Mouse (Mus musculus) embryo, embryonic 10 days (tissue): ENCODE measurements around the gene Gpr149.

ENCODE experiments used
- DNase-seq: peaks from one replicate; pipeline ENCODE4 v3.0.0-alpha.2; 2015; ENCODE audit warnings: low spot score

Gene Gpr149

DNA sequence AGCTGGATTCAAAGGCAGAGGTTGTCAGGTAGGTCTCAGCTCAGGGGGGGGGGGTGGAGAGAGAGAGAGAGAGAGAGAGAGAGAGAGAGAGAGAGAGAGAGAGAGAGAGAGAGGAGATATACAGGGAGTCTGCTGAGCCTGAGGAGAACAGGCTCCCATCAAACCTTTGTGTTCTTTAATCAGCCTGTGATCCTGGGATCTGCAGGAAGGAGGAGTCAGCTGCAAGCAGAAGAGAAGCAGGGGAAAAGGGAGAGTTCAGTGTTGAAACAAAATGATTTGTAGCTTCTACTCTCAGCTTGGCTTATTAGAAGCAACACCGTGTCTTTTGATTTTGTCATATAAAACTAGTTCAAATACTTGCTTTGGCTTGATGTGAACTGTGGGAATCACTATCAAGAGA lies at the start of gene Gpr149:
Gene Gpr149, minus strand, starts transcription at position 168 of the 400 bp plus-strand sequence.
- no peak for DNase-seq

DNA sequence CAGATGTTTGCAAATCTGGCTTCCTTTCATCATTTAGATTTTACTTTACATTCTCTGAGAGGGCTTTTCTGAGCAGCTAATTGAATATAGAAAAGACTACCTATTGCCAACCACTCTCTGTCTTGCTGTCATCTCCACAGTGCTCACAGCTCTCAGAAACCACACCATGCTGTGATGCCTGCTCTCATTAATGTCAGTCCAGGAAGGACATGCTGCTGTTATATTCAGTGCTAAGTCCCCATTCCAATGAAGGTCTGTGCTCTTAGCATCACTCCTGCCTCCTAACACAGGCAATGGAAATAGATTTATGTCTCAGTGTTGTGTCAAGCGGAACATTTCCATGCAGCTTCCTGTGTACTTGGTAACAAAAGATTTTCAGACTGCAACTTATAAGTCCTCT lies 45.6 kb upstream of the Gpr149 start:
- no peak for DNase-seq

DNA sequence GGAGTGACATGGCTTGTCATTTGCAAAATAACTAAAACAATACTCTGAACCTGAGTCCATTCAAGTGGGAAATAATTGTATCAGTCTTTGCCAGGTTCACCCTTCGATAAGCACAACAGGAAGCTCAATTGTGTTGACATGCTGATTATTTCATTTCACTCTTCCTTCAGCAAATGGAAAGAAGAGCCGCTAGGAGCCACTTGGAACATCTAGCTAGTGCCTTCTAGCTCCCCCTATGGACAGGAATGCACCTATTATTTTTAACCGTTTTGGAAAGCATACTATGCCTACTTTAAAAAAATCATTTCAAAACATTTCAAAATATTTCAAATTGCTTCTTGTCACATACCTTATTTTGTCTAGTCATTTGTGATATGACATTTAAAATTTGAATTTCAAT lies 5.9 kb upstream of the Gpr149 start:
- DNase-seq = no peak

DNA sequence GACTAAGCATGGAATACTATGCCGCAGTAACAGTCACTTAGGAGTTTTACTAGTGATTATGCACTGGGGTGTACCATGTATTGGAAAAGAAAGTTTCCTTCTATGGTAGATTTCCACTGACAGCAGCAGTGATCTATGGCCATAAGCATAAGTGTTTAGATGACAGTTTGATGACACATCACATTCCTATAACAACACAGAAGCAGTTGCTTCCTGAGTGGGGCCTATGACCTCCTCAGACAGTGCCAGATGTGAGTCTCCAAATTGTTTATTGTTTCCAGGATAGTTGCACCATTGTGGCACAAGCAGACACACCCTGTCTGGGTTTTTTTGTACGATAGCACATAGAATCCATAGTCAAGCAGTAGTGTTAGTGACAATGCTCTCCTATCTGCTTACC lies 991 bp upstream of the Gpr149 start:
- DNase-seq = no peak

DNA sequence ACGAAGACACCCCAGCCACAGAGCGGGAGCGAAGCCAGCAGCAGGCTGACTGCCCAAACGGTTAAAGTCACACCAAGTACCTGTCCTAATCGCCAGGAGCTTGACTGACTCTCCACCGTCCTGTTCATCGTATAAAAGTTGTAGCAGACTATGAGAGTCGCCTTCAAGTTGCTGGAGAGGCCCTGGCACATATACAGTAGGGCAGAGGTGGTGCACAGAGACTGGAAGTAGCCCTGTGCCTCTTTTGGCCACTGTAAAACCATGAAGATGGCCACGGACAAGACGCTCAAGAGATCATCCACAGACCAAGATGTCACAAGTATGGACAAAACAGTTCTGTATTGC lies 921 bp downstream of the Gpr149 start:
- no peak for DNase-seq

DNA sequence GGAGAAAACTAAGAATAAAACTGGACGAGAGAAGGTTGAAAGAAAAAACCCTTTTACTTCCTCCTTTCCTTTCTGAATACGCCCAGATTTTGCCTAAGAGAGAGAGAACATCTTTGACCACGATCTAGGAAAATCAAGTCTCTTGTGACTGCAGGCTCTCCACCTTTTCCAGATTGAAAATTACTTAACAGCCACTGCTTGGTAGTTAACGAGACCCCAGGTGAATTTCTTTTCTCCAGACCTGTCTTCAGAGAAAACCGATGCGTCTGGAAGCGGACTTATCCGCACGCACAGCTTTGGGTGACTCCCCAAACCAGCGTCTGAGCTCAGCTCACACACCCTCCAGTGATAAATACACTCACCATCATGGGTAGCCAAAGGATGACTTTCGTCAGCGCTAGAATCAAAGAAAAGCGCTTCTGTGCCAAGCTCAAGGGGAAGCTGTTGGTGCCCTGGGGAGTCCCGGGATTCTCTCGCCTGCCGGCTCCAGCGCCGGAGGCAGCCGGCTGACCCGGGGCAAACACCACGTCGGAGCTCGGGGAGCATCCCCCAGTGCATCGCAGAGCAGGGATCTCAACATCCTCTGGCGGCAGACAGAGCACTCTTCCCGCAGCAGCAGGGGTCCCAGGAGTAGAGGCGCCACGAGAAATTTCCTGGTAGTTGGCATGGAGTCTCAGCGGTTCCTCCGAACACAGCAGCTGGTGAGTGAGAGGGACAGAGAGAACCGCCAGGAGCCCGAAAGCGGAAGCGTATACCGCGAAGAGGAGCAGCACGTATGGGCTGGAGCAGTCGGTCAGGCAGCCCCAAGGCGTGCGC lies 1.5 kb downstream of the Gpr149 start:
- peak; percentile 61 for DNase-seq

DNA sequence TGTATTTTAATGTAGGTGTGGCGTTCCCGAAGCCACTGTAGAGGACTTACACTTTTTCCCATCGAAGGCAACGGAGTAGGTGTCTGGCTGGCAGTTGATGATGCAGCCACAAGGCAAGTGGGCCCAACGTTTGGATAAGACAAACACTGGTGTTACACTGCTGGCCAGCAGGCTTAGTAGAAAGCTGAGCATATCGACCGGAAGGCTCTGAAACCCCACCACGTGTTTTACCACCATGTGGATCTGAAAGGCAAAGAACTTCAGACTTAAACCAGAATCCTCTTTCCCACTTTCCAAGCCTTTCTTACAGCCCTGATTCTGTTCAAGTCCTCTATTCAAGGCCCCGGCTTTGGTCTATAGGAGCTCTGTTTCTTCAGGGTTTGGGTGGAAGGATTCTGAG lies 2.5 kb downstream of the Gpr149 start:
- DNase-seq = no peak

DNA sequence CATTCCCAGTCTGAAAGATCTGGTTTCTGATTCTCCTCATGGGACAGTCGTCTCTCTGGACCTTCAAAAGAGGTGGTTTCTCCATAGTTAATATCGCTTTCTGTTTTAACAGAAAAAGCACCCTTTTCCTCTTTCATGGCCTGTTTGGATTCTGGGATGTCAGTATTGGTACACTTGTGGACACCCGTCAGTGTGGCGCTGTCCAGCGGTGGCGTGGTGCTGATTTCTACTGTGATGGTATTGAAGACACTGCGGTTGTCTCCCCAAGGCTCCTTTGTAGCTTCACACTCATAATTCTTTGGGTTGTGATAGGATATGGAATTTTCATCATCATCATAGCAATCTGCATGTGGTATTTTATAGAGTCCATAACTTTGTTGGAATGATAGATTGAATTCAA lies 10.1 kb downstream of the Gpr149 start:
- DNase-seq = peak; percentile 86

DNA sequence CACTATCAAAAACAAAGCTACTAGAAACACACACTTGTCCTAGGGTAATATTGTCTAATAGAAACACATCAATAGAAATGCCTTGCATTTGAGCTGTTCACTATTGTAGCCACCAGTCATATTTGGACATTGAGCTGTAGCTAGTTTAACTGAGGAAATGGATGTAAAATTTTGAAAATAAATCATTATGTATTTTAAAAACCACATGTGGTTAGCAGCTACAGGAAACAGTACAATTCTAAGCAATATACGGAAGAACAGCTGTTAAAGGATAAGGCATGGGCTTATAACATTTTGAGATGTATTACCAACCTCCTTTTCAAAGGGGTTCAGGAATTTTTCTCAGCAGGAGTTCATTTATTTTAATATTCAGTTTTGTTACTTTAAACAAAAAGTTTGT lies 19.9 kb downstream of the Gpr149 start:
- DNase-seq = no peak

DNA sequence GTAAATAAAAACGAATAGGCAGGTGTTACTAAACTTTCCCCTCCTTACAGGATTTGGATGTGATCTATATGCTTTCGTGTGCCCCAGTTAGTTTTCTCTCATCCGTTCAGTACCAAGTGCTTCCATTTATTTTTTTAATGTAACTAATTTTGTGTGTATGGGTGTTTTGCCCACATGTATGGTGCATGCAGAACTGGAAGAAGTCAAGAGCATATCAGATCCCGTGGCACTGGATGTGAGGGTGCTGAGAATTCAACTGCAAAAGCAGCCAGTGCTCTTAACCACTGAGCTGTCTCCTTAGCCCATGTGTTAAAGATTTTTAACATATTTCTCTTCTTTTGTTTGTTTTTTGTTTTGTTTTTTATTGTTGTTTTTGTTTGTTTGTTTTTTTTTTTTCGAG lies 77.3 kb downstream of the Gpr149 start:
- DNase-seq = no peak

DNA sequence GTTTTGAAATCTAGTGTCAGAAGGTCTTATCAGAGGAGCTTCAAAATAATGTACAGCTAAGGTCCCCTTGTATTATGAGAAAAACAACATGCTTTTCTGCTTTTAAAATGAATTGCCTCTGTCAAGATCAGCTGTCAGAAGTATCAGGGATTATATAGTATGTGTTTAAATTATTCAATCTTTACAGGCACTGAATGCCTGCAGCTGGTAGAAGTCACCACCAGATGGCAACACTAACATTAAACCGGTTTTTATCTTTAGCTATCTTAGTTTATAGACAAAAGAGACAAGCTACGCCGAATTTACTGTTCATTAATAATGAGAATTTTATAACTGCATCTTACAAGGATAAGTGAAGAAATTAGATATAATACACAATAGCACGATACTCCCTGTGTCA lies 77.8 kb downstream of the Gpr149 start:
- peak; percentile 26 for DNase-seq

DNA sequence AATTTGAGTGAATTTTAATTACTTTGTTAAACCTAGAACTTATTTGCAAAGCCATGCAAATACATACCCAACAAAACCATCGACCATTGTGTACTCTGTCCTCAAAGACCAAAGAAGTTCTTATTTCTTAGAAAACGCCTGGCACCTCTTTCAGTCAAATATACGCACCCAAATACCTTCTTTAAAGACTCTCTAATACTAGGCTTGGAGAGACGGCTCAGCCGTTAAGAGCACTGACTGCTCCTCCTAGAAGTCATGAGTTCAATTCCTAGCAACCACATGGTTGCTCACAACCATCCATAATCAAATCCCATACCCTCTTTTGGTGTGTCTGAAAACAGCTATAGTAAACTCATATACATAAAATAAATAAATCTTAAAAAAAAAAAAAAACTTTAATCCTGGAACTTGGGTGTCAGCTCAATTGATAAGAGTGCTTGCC lies 97.7 kb downstream of the Gpr149 start:
- no peak for DNase-seq

DNA sequence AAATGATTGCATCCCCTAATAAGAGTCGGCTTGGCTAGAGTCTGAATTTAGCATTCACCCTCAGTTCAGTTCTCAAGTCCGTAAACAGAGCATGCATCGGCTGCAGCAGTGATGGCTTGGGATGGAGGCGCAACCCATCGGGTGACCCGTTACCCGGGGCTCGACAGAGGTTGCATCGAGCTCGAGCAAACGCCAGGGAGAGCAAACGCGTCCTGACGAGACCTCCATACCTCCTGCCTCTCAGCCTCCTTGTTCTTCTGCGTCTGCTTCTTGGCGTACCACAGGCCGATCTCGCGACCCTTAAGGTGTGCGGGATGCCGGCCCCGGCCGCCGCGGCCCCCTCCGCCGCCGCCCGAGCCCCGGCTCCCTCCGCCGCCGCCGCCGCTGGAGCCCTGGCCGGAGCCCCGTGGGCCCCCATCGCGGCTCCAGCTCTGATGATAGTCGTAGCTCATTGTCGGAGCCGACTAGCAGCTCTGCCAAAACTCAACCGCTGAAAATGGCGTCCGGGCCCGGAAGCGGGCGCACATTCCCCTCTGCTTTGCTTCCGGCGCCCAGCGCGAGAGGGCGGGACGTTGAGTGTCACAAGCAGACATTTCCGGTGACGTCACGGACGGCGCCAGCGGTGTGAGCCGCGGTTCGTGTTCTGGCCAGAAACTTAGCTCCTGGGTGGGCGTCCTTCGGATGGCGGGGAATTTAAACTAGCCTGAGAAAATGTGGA lies 98.3 kb downstream of the Gpr149 start, which contains the start of gene Dhx36:
Gene Dhx36, minus strand, starts transcription at position 517 of the 718 bp plus-strand sequence.
- DNase-seq = peak; percentile 99

DNA sequence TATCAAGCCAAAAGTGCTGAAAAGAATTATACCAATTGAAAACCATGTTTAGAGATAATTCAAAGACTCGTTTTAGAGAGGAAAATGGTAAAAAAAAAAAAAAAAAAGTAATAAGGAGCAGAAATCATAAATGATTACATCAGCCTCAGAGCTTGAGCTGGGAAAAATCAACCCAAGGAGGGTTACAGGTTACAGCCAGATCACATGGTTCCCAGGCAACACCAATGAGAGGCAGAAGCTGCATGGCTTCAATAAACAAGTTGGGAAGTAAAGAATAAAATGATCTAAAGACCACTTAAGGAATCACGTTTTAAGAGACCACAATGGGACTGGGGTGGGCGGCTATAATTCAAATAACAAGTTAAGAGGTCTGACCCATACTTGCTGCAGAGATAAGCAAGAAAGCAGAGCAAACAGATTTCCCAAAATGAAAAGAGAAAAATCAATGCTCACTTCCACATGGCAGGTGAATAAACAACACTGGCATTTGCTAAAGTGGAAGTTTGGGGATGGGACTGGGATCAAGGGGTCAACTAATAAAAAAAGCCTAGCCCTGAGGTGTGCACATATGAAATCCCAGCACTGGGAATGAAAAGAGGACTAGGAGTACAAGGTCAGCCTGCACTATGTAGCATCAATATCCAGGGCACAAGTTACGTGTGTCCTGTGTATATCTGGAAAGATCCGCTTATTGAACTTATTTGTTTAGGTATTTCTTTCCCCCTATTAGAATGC lies 99.6 kb downstream of the Gpr149 start:
- DNase-seq = no peak

DNA sequence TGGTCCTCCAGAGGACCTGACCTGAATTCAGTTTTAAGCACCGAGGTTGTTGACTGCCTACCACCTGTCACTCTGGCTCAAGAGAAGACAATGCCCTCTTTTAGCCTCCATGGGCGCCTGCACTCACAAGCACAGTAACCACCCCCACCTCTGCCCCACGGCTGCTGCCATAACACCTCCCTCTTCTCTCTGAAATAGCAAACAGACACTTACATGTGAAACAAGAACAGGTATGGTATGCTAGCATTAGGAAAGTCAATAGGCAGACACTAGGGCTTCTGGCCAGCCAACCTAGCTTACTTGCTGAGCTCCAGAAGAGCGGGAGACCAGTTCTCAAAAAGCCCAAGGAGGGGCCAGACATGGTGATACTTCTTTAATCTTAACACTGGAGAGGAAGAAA lies 105.6 kb downstream of the Gpr149 start:
- no peak for DNase-seq

DNA sequence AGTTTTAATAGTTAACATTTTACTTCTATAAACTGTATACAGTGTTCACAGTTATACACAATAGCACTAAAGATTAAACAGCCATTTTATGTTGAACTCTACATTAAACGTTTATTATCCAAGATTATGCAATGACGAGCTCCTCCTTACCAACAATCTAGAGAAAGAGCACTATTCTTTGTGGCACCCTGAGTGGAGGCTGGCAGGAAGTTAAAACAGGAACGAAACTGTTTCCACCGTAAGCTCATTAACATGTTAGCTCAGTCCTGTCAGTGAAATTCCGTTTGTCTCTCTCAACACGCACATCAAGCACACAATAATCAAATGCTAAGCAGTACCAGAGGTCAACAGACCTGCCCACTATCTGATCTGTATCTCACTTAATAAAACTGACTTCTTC lies 112.4 kb downstream of the Gpr149 start:
- DNase-seq = no peak

DNA sequence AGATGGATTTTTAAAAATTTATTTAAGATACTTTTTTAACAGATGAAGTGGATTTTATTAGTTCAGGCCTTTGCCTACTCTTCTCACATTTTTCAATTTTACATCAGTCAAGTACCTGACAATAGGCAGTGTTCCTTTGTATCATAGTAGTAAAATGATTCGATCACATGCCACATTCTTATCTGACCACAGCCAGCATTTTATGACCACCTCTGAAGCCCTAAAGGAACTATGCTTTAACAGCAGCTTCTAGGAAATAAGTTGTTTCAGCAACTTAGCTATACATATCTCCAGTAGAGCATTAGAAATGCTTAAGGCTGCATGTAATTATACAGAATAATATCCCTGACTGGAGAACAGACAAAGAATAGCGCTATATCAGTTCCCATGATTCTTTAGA lies 120.6 kb downstream of the Gpr149 start:
- no peak for DNase-seq
